Mouse (Mus musculus) hematopoietic multipotent progenitor cell, adult 10-12 weeks (in vitro differentiated cells): ENCODE measurements around the gene Lsm2. TPM values are rescaled to one million over a fixed set of nuclear protein-coding genes. Genes with fewer than 3 reads are reported as not detected.

Experiments used
- polyA plus RNA-seq: library from polyadenylated mRNA; stranded (reverse); fragments of >175 nt; gene quantifications from 2 replicates; pipeline ENCODE4 v1.2.3, GENCODE M21; 2012; ENCODE audit warnings: low replicate concordance

Lsm2 gene
- 51.7 and 75.3 TPM in 2 replicates for polyA plus RNA-seq

GRCm38 (mm10) chr17:34981690-34982180, at the start of gene Lsm2:
Lsm2 (plus strand) TSS chr17:34981862.

GRCm38 (mm10) chr17:34959130-34959778, 22.4 kb upstream of the Lsm2 start, which contains the start of gene Hspa1b:
Hspa1b (minus strand) TSS chr17:34959238.

GRCm38 (mm10) chr17:34969822-34970221, 11.8 kb upstream of the Lsm2 start, which contains the start of gene Gm20481:
Gm20481 (plus strand) TSS chr17:34969912.

GRCm38 (mm10) chr17:34972069-34972749, 9.5 kb upstream of the Lsm2 start, which contains the start of the genes Hspa1a and Hspa1l:
Hspa1a (minus strand) TSS chr17:34972156.
Hspa1l (plus strand) TSS chr17:34972703.

GRCm38 (mm10) chr17:35000717-35001451, 19.2 kb downstream of the Lsm2 start, which contains the start of gene Vars:
Vars (plus strand) TSS chr17:35000987.

GRCm38 (mm10) chr17:35016376-35016775, 34.7 kb downstream of the Lsm2 start, which contains the start of gene Vwa7:
Vwa7 (plus strand) TSS chr17:35016579.

GRCm38 (mm10) chr17:35027277-35028068, 45.8 kb downstream of the Lsm2 start, which contains the start of gene Sapcd1:
Sapcd1 (minus strand) TSS chr17:35028016.

Other genes with a start within 250 kb of the Lsm2 start
- 1.6 and 2.8 TPM in 2 replicates for gene C4b, start 238.0 kb upstream of the Lsm2 start, polyA plus RNA-seq
- 0.26 and 0.85 TPM in 2 replicates for gene Cyp21a1, start 177.3 kb upstream of the Lsm2 start, polyA plus RNA-seq
- gene Stk19, start 144.9 kb upstream of the Lsm2 start, polyA plus RNA-seq: 35.1 and 41.2 TPM in 2 replicates
- 64.7 and 107 TPM in 2 replicates for gene Dxo, start 144.8 kb upstream of the Lsm2 start, polyA plus RNA-seq
- gene Skiv2l, start 131.7 kb upstream of the Lsm2 start, polyA plus RNA-seq: 73.9 and 94.6 TPM in 2 replicates
- 110 and 113 TPM in 2 replicates for gene Nelfe, start 131.5 kb upstream of the Lsm2 start, polyA plus RNA-seq
- 0.42 and 1.0 TPM in 2 replicates for gene Cfb, start 119.3 kb upstream of the Lsm2 start, polyA plus RNA-seq
- 12.3 and 13.4 TPM in 2 replicates for gene Zbtb12, start 102.4 kb upstream of the Lsm2 start, polyA plus RNA-seq
- gene Gm20547, start 99.8 kb upstream of the Lsm2 start, polyA plus RNA-seq: 0.10 TPM in 1 of 2 replicates, not detected in the other
- gene C2, start 83.6 kb upstream of the Lsm2 start, polyA plus RNA-seq: 1.6 and 6.5 TPM in 2 replicates
- gene Ehmt2, start 83.4 kb upstream of the Lsm2 start, polyA plus RNA-seq: 299 and 719 TPM in 2 replicates
- not detected in 2 replicates for gene Slc44a4, start 67.4 kb upstream of the Lsm2 start, polyA plus RNA-seq
- gene Neu1, start 50.6 kb upstream of the Lsm2 start, polyA plus RNA-seq: 46.6 and 61.8 TPM in 2 replicates
- 3.0 and 6.4 TPM in 2 replicates for gene Hspa1b, start 22.6 kb upstream of the Lsm2 start, polyA plus RNA-seq
- not detected in 2 replicates for gene Gm20481, start 11.9 kb upstream of the Lsm2 start, polyA plus RNA-seq
- gene Hspa1a, start 9.7 kb upstream of the Lsm2 start, polyA plus RNA-seq: 0.68 and 2.2 TPM in 2 replicates
- not detected in 2 replicates for gene Hspa1l, start 9.2 kb upstream of the Lsm2 start, polyA plus RNA-seq
- 768 and 1,214 TPM in 2 replicates for gene Vars, start 19.1 kb downstream of the Lsm2 start, polyA plus RNA-seq
- 0.51 and 1.3 TPM in 2 replicates for gene Vwa7, start 34.7 kb downstream of the Lsm2 start, polyA plus RNA-seq
- gene Sapcd1, start 46.2 kb downstream of the Lsm2 start, polyA plus RNA-seq: 93.8 and 249 TPM in 2 replicates
- 54.6 and 127 TPM in 2 replicates for gene Msh5, start 64.9 kb downstream of the Lsm2 start, polyA plus RNA-seq
- 161 and 172 TPM in 2 replicates for gene Clic1, start 68.1 kb downstream of the Lsm2 start, polyA plus RNA-seq
- gene Ddah2, start 77.2 kb downstream of the Lsm2 start, polyA plus RNA-seq: 6.4 and 6.5 TPM in 2 replicates
- 0.17 TPM in 1 of 2 replicates, not detected in the other for gene Ly6g6c, start 83.5 kb downstream of the Lsm2 start, polyA plus RNA-seq
- gene Mpig6b, start 84.3 kb downstream of the Lsm2 start, polyA plus RNA-seq: 0.16 and 0.42 TPM in 2 replicates
- gene Ly6g6e, start 95.0 kb downstream of the Lsm2 start, polyA plus RNA-seq: not detected in 2 replicates
- not detected in 2 replicates for gene Ly6g6d, start 96.2 kb downstream of the Lsm2 start, polyA plus RNA-seq
- not detected in 2 replicates for gene Ly6g6f, start 103.7 kb downstream of the Lsm2 start, polyA plus RNA-seq
- gene Abhd16a, start 107.4 kb downstream of the Lsm2 start, polyA plus RNA-seq: 115 and 170 TPM in 2 replicates
- gene Ly6g5c, start 126.4 kb downstream of the Lsm2 start, polyA plus RNA-seq: not detected in 2 replicates
- gene Ly6g5b, start 133.6 kb downstream of the Lsm2 start, polyA plus RNA-seq: 0.24 and 0.66 TPM in 2 replicates
- 76.2 and 161 TPM in 2 replicates for gene Gpank1, start 139.6 kb downstream of the Lsm2 start, polyA plus RNA-seq
- 50.0 and 73.9 TPM in 2 replicates for gene Csnk2b, start 140.2 kb downstream of the Lsm2 start, polyA plus RNA-seq
- 21.2 and 21.9 TPM in 2 replicates for gene D17H6S53E, start 144.5 kb downstream of the Lsm2 start, polyA plus RNA-seq
- 0.18 and 0.28 TPM in 2 replicates for gene Apom, start 150.2 kb downstream of the Lsm2 start, polyA plus RNA-seq
- 414 and 841 TPM in 2 replicates for gene Bag6, start 153.3 kb downstream of the Lsm2 start, polyA plus RNA-seq
- 1,121 and 1,280 TPM in 2 replicates for gene Prrc2a, start 183.0 kb downstream of the Lsm2 start, polyA plus RNA-seq
- 7.8 and 19.1 TPM in 2 replicates for gene Aif1, start 194.2 kb downstream of the Lsm2 start, polyA plus RNA-seq
- 28.4 and 125 TPM in 2 replicates for gene Lst1, start 206.6 kb downstream of the Lsm2 start, polyA plus RNA-seq
- 883 and 1,534 TPM in 2 replicates for gene Ltb, start 212.6 kb downstream of the Lsm2 start, polyA plus RNA-seq
- gene Tnf, start 220.1 kb downstream of the Lsm2 start, polyA plus RNA-seq: 8.2 and 10.3 TPM in 2 replicates
- 20.2 and 29.6 TPM in 2 replicates for gene Lta, start 223.5 kb downstream of the Lsm2 start, polyA plus RNA-seq
- gene Gm16181, start 239.0 kb downstream of the Lsm2 start, polyA plus RNA-seq: not detected in 2 replicates